Mouse (Mus musculus) bone marrow macrophage, adult 2 months (primary cell): ENCODE results near the gene Cdh5. TPM values are rescaled to one million over a fixed set of nuclear protein-coding genes. Genes with fewer than 3 reads are reported as not detected.
A peak's percentile ranks its signal among the peaks of the same experiment; 100 is the strongest.

Source experiments
- H3K27ac ChIP-seq: 2 replicates; pipeline ENCODE4 v1.5.1; 2012; ENCODE audit warnings: low read depth, low read length; ENCODE audit not compliant: insufficient read depth
- H3K4me1 ChIP-seq: 2 replicates; pipeline ENCODE4 v1.6.1; 2012; ENCODE audit warnings: low read length; ENCODE audit not compliant: control insufficient read depth, insufficient read depth
- H3K4me3 ChIP-seq: 2 replicates; pipeline ENCODE4 v1.5.1; 2012; ENCODE audit warnings: mild to moderate bottlenecking, low read length, moderate library complexity; ENCODE audit not compliant: insufficient read depth
- CTCF ChIP-seq: IDR thresholded peaks from 2 replicates; pipeline ENCODE4 v1.5.1; 2012; ENCODE audit warnings: low read depth, mild to moderate bottlenecking, low read length, moderate library complexity
- POLR2A ChIP-seq: IDR thresholded peaks from 2 replicates; pipeline ENCODE4 v1.6.1; 2012; ENCODE audit warnings: mild to moderate bottlenecking, low read depth, low read length, borderline replicate concordance
- polyA plus RNA-seq: library from polyadenylated mRNA; stranded (reverse); fragments of >200 nt; gene quantifications from 2 replicates; pipeline ENCODE4 v1.2.4, GENCODE M21; 2012; ENCODE audit not compliant: missing spikeins, insufficient read depth, insufficient read length

Cdh5 gene
- polyA plus RNA-seq, 1 experiment, result 0.19 TPM

GRCm38 (mm10) chr8:104170118-104171049, 69.0 kb downstream of the Cdh5 start, which contains the start of gene Bean1:
Gene Bean1, plus strand, starts transcription at chr8:104170442.
- Histone ChIP-seq H3K4me3 (peak within 1 kb of the TSS; percentile 48), H3K4me1 (peaks cover 2% of the 10 kb centered on the region), H3K27ac (no peak within 1 kb of the TSS)
- TF ChIP-seq POLR2A, result no peak
- no peak for TF ChIP-seq CTCF

GRCm38 (mm10) chr8:104171050-104171620, 69.7 kb downstream of the Cdh5 start:
- Histone ChIP-seq H3K27ac (no peak overlapping the region), H3K4me1 (peaks cover 10% of the 10 kb centered on the region), H3K4me3 (peak overlapping the region; percentile 48)
- no peak for TF ChIP-seq CTCF
- TF ChIP-seq POLR2A, result no peak

GRCm38 (mm10) chr8:104172420-104172819, 71.0 kb downstream of the Cdh5 start:
- H3K27ac ChIP-seq, result no peak overlapping the region
- H3K4me3 ChIP-seq, result no peak overlapping the region
- TF ChIP-seq CTCF, result no peak
- TF ChIP-seq POLR2A, result no peak
- peaks cover 16% of the 10 kb centered on the region for H3K4me1 ChIP-seq

- Histone ChIP-seq H3K27ac (no peak overlapping the region), H3K4me3 (no peak overlapping the region), H3K4me1 (peaks cover 16% of the 10 kb centered on the region)
- no peak for TF ChIP-seq CTCF
- no peak for TF ChIP-seq POLR2A
These were observed 74.6 kb downstream of the Cdh5 start for GRCm38 (mm10) chr8:104175848-104176527.

- no peak overlapping the region for H3K4me3 ChIP-seq
- no peak overlapping the region for H3K27ac ChIP-seq
- no peak for TF ChIP-seq CTCF
- no peak for TF ChIP-seq POLR2A
- H3K4me1 ChIP-seq, result peaks cover 16% of the 10 kb centered on the region
These were observed 75.6 kb downstream of the Cdh5 start for GRCm38 (mm10) chr8:104177054-104177453.

GRCm38 (mm10) chr8:104184905-104185304, 83.5 kb downstream of the Cdh5 start:
- Histone ChIP-seq H3K27ac (no peak overlapping the region), H3K4me1 (no peaks in the 10 kb centered on the region), H3K4me3 (no peak overlapping the region)
- TF ChIP-seq CTCF (no peak), POLR2A (no peak)

GRCm38 (mm10) chr8:104186827-104187226, 85.4 kb downstream of the Cdh5 start:
- no peak overlapping the region for H3K4me3 ChIP-seq
- no peak overlapping the region for H3K27ac ChIP-seq
- TF ChIP-seq CTCF, result no peak
- no peaks in the 10 kb centered on the region for H3K4me1 ChIP-seq

GRCm38 (mm10) chr8:104187622-104188021, 86.2 kb downstream of the Cdh5 start:
- no peaks in the 10 kb centered on the region for H3K4me1 ChIP-seq

GRCm38 (mm10) chr8:104188459-104188858, 87.0 kb downstream of the Cdh5 start:
- no peak overlapping the region for H3K27ac ChIP-seq
- no peak for TF ChIP-seq CTCF
- no peak for TF ChIP-seq POLR2A

More at GRCm38 (mm10) chr8:104187622-104188021, 86.2 kb downstream of the Cdh5 start:
- no peak overlapping the region for H3K27ac ChIP-seq
- TF ChIP-seq POLR2A (no peak), CTCF (no peak)
- H3K4me3 ChIP-seq, result no peak overlapping the region

More at GRCm38 (mm10) chr8:104188459-104188858, 87.0 kb downstream of the Cdh5 start:
- H3K4me3 ChIP-seq, result no peak overlapping the region
- no peaks in the 10 kb centered on the region for H3K4me1 ChIP-seq
